ENCODE assay signal across 8 mouse cellular contexts in genomic region chr6:37825331-37826115, GRCm38 (mm10). TPM values are rescaled to one million over a fixed set of nuclear protein-coding genes. Genes with fewer than 3 reads are reported as not detected.
DNase-seq lines count a peak whose midpoint lies in the region; TF ChIP-seq lines count a peak whose summit lies in the region.
"Not testable (repeated sequence)": the region's sequence is repeated elsewhere in the genome, so short reads cannot be mapped to it uniquely, and the experiment has no call there.

No protein-coding gene starts in this region.

- peak; percentile 93 for DNase-seq in ES-CJ7 (ENCODE audit: low read depth, low spot score)
- DNase-seq in ES-E14 (ENCODE audit: low read depth, low spot score), result peak; percentile 54
- DNase-seq in R1 (ENCODE audit: low read depth, low spot score), result peak; percentile 96
- DNase-seq in WW6 (ENCODE audit: low read depth, low spot score), result peak; percentile 43
- DNase-seq in ZHBTc4 (ENCODE audit: low read depth, low spot score), result peak; percentile 96
- peak; percentile 30 for DNase-seq in heart, adult 11 months

- not testable (repeated sequence) for TF ChIP-seq CTCF in E14TG2a.4 (conservative IDR thresholded peaks at IDR 0.05; ENCODE audit: low read length); ES-Bruce4 (IDR thresholded peaks at IDR 0.05; ENCODE audit: low read depth, low read length)

- TF ChIP-seq EP300 in ES-Bruce4 (IDR thresholded peaks at IDR 0.05; ENCODE audit: insufficient read depth, low read depth, low read length), result 0 out of 2 replicates have a peak, but pooled peaks have one; percentile 11

- H3K9me3 ChIP-seq in E14TG2a.4 (ENCODE audit: low read length) (peaks cover 36% of the 10 kb centered on the region), ES-Bruce4 (replicated peaks; ENCODE audit: control insufficient read depth, insufficient read depth, low read length, poor library complexity, severe bottlenecking) (peaks cover 46% of the 10 kb centered on the region)
- H3K9me3 ChIP-seq in ES-E14 (ENCODE audit: control insufficient read depth, insufficient read depth, low read depth, low read length), result not testable (repeated sequence)

- not testable (repeated sequence) for TF ChIP-seq POLR2A in ES-Bruce4 (IDR thresholded peaks at IDR 0.05; ENCODE audit: insufficient read depth, low read length)

- H3K4me3 ChIP-seq in E14TG2a.4 (replicated peaks; ENCODE audit: low read length) (0 out of 2 replicates have a peak overlapping the region, but pooled peaks have one; percentile 17), ES-Bruce4 (ENCODE audit: low read depth, low read length) (0 out of 2 replicates have a peak overlapping the region, but pooled peaks have one; percentile 27)
- H3K4me3 ChIP-seq in ES-E14 (ENCODE audit: insufficient read depth in 1 of 2, low read depth in 1 of 2, low read length in 2 of 2, poor library complexity in 1 of 2, severe bottlenecking in 1 of 2), result not testable (repeated sequence)

- H3K36me3 ChIP-seq in E14TG2a.4 (ENCODE audit: insufficient read depth, low read length); ES-Bruce4 (ENCODE audit: control insufficient read depth, insufficient read depth, low read length, poor library complexity, severe bottlenecking); ES-E14 (ENCODE audit: control insufficient read depth, insufficient read depth, low read length, poor library complexity, severe bottlenecking): not testable (repeated sequence)

- peaks cover 22% of the 10 kb centered on the region for H3K4me1 ChIP-seq in E14TG2a.4 (replicated peaks; ENCODE audit: low read depth, low read length)
- not testable (repeated sequence) for H3K4me1 ChIP-seq in ES-Bruce4 (ENCODE audit: control insufficient read depth, insufficient read depth, low read length); ES-E14 (ENCODE audit: control insufficient read depth in 2 of 2, insufficient read depth in 2 of 2, low read length in 2 of 2, poor library complexity in 1 of 2)

- in situ Hi-C loops in ES-E14 (cut with MboI; ENCODE audit: low sequenced_read_pairs in 2 of 2, unreplicated experiment in 2 of 2), result not testable (repeated sequence)

- H3K27ac ChIP-seq in ES-Bruce4 (ENCODE audit: insufficient read depth, low read length), result peak overlapping the region; percentile 99
- peak overlapping the region; percentile 83 for H3K27ac ChIP-seq in ES-E14 (ENCODE audit: insufficient read depth, low read depth, low read length, poor library complexity, severe bottlenecking)

- H3K27me3 ChIP-seq in E14TG2a.4 (ENCODE audit: insufficient read depth, low read length); ES-Bruce4 (ENCODE audit: control insufficient read depth, insufficient read depth, low read length, poor library complexity, severe bottlenecking): not testable (repeated sequence)

- not testable (repeated sequence) for H3K9ac ChIP-seq in ES-Bruce4 (ENCODE audit: low read depth, poor library complexity, severe bottlenecking); ES-E14 (ENCODE audit: insufficient read depth, low read depth, low read length, poor library complexity, severe bottlenecking)

TF ChIP-seq in ES-E14, 5 proteins besides CTCF, POLR2A, EP300 and RAD21:
- TF ChIP-seq MAFK (IDR thresholded peaks at IDR 0.05; ENCODE audit: insufficient read depth, low read depth, low read length) (0 out of 2 replicates have a peak, but pooled peaks have one; percentile 28), CHD2 (IDR thresholded peaks at IDR 0.05; ENCODE audit: low read depth, low read length) (peak; percentile 82)

RNA-seq across cellular contexts. Expression of gene Trim24, which starts 45.1 kb away (rescaled TPM):
- polyA plus RNA-seq in ES-Bruce4 (2011; ENCODE audit: insufficient read depth, insufficient read length, low read depth, missing spikeins), result 140 and 156 TPM in 2 replicates
- 77.8 and 81.7 TPM in 2 replicates for total RNA-seq in ES-E14 (2012; rRNA removed)

Comparison
In these comparisons a context has a peak if more than half of its experiments do, and no peak if none do; other contexts are left out.
1. DNase-seq: peak in every context shown above with its lines; median percentile 96 in R1; 96 in ZHBTc4; 93 in ES-CJ7; 54 in ES-E14; 43 in WW6; 30 in heart, adult 11 months.